Mouse (Mus musculus) left cerebral cortex, postnatal 25 days (tissue): ENCODE data around the gene Tsfm. TPM values are rescaled to one million over a fixed set of nuclear protein-coding genes. Genes with fewer than 3 reads are reported as not detected.

Source experiments
- DNase-seq, 2 experiments: peaks; one replicate each; pipeline ENCODE4 v3.0.0; 2022; ENCODE audit warnings: low spot score in 2 of 2, mixed read lengths in 1 of 2
- intact Hi-C: fragments of 180-260 bp; cut with DNase I; formaldehyde crosslinking; loops from one replicate; pipeline ENCODE4 v1.15.1; 2025
- total RNA-seq, 2 experiments: library from RNA; stranded (reverse); gene quantifications; 2 replicates each; pipeline ENCODE4 v1.2.3; 2021

The Tsfm gene
- total RNA-seq, 2 experiments from 2014 or later: 30.1 to 37.1 TPM

DNA sequence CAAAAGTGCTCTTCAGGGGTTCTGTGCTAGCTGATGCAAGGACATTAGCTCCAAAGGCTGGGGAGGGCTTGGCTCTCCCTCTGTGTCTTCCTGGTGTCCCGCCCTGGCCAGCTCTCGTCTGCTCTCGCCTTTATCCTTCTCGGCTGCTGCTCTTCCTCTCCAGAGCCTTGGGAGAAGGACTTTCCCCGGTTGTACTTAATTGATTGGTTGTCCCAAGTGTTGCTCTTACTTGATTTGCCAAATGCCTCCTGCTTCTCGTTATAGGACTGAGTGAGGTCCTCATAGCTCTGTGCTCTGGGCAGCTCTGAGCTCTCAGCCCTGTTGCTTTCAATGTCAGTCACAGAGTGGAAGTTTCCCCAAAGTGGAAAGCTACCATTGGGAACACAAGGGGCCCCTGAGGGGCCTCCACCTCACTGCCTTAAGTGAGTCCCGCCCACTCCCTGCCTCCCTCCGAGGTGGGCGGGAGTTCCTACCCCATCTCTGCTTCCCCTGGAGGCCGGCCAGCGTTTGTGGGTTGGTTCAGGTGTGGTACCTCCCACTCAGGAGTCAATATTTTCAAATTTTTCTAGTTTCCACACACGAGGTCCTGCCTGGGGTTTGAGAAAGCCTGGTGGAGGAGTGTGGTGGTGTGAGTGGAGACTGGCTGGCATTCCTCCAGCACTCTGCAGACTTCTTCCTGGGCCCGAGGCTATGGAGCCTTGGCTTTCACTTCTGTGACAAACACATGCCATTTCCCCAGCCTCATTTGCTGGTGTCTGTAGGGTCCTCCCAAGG is 33.1 kb downstream of the Tsfm start:
- intact Hi-C loops: no loop called here
- no peak for DNase-seq

GRCm38 (mm10) chr10:126993621-126994020 is 37.0 kb downstream of the Tsfm start:
- no peak for DNase-seq
- intact Hi-C loops: loop anchor here (5.0 kb wide), 1 partner anchor 39 kb away; the partner anchor contains the start of gene Tsfm

- no peak for DNase-seq
- intact Hi-C loops: loop anchor here (5.0 kb wide), 1 partner anchor 41 kb away; the partner anchor contains the start of gene Tsfm
Measured at GRCm38 (mm10) chr10:126991676-126992075, 39.0 kb downstream of the Tsfm start.

GRCm38 (mm10) chr10:126990313-126991056 is 40.2 kb downstream of the Tsfm start:
- intact Hi-C loops: loop anchor here (1.0 to 5.0 kb wide), 2 partner anchors 42 to 71 kb away; partner anchors contain the start of gene Tsfm
- peak; percentile 84 to 86 for DNase-seq

DNA sequence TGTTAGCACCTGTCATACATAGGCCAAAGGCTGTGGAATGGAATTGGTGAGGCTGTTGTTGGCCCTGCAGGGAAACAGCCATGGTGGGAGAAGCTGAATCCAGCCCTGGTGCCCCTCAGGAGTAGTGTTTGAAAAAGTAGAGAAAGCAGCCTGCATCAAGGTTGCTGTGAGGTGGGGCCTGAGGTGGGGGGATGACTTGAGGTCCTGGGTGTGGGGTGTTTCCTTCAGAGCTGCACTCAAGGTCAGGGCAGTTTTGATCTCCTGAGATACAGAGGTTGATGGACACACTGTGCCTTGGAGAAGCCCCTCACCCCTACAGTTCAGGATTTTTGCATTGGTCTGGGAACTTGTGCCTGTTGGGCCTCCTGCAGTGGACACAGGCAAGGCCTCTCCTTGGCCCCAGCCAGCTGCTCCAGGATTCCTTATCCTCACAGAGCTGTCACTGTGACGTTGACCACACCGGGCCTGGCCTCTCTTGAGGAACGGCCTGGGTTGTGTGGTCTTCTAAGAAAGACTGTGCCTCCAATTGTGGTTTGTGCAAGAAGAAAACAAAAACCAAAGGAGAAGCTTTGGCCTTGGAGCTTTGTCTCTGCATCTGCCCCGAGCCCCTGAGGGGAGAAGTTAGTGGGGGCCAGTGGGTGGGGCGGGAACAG is 42.0 kb downstream of the Tsfm start:
- intact Hi-C loops: no loop called here
- no peak for DNase-seq

- intact Hi-C loops: no loop called here
- no peak for DNase-seq
Measured at GRCm38 (mm10) chr10:126987183-126988118, 43.2 kb downstream of the Tsfm start.

DNA sequence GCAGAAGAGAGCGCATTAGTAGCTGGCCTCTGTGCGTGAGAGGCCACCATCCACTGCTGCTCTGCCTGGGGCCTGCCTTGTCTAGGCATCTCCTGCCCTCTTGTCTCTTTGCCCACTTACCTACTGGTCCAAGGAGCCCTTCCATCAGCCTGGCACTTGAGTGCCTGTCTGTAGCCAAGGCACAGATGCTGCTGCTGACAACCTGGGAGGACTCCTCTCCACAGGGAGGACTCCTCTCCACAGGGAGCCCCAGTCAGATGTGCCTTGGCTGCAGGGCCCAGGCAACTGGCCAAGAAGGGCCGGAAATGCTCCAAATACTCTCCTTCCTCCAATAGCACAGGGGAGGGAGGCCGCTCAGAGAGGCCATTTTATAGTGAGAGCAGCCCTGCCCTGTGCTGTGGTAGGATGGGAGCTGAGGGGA is 44.1 kb downstream of the Tsfm start:
- intact Hi-C loops: no loop called here
- DNase-seq: peak; percentile 64 to 69

- intact Hi-C loops: no loop called here
- no peak for DNase-seq
Measured at GRCm38 (mm10) chr10:126985579-126985978, 45.1 kb downstream of the Tsfm start.

DNA sequence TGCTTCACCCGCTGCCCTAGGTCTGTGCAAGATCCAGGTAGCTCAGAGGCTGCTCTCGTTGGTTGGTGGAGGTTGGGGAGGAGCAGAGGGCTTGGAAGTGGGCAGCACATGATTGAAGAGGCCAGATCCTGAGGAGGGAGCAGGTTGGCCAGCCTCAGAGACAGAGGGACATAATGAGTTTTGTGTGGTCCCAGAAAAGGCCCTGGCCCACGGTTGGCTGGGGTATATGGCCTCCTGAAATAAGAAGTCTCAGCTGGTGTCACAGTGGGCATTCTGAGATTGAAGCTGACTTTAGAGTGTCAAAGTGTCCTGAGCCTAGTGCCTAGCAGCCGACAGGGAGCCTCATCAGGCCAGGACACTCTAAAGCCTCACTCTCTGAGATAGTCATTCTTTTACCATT is 45.5 kb downstream of the Tsfm start:
- intact Hi-C loops: no loop called here
- DNase-seq: no peak

DNA sequence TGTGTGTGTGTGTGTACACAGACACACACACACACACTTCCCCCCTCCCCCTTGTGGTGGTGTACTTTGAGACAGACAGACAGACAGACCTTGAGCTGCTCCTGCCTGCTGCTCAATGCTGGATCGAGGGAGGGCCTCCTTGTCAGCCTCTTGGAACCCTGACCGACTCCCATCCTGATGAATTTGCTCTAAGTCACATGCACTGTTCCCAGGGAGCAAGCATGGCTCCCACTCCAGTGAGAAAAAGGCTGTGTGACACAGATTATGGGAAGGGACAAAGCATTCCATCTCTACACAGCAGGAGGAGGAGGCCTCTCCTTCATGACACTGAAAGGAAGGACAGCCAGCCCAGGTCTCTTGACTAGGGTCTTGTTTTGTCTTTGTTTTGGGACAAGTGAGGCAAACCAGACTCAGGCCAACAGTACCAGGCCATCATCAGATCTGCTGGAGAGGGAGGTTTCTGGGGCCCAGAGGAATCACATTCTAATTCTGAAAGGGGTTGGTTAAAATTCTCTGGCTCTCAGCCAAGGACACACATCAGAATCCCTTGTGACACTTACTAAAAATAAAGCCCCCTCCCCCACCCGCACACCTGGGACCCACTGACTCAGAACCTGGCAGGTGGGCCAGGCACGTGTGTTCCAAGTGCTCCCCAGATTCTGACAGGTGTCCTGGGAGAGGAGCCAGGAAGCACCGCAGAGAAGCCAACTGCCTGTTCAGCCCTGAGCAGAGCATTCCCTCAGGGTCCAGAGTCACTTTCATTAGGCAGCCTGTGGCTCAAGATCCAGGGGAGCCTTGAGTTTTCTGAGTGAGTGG is 46.2 kb downstream of the Tsfm start:
- intact Hi-C loops: no loop called here
- no peak for DNase-seq

- no peak for DNase-seq
Measured at GRCm38 (mm10) chr10:126983193-126983725, 47.4 kb downstream of the Tsfm start.

GRCm38 (mm10) chr10:126981746-126982145 is 48.9 kb downstream of the Tsfm start:
- intact Hi-C loops: no loop called here
- DNase-seq: no peak

More at GRCm38 (mm10) chr10:126983193-126983725, 47.4 kb downstream of the Tsfm start:
- intact Hi-C loops: no loop called here

DNA sequence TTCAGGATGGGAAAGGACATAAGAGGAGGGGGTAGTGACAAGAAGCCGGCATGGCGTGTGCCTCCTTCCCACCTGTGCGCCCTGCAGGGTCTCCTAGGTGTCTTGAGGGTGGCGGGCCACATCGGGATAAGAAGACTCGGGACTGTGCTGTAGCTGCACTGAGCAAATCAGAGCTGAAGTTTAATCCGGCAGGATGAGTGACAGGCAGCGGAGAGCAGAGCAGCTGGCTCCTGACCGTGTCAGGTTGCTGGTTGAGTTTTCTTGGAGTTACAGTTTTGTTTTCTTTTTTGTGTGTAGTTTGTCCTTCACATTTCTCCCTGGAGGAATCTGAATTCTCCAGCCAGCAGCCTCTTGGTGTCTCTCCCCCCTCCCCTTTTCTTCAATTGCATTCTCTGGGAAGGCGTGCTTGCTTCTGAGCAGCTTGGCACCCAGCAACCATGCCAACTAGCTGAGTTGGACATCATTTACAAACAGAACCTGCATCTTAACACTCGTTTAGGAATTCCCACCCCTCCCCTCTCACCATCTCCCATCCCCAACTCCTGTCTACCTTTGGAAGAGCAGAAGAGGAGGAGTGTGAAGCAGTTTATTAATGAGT is 49.6 kb downstream of the Tsfm start:
- intact Hi-C loops: no loop called here
- peak in 1 of 2 experiments; percentile 35 for DNase-seq

- peak; percentile 54 to 58 for DNase-seq
- intact Hi-C loops: no loop called here
Measured at GRCm38 (mm10) chr10:126980221-126980932, 50.3 kb downstream of the Tsfm start.

DNA sequence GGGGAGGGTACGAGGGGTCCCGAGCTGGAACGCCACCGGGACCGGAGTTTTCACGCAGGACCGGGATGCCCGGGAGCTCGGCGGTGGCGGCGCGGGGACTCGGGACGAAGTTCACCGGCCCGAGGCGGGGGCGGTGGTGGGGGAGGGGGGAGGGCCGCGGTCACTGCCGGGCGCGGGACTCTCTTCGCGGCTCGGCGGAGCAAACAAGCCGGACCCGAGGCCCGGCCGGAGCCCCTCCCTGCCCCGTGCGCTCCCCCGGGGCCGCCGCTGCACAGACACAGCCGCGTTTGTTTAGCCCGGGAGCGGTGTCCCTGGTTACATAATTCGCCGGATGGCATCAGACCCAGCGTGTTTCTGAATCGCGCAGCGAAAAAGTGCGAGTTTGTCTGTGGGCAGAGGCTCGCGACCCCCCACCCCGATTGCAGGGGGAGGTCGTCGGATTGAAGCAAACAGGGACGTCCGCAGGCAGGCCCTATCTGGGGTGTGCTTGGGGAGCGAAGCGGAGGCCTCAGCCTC is 50.9 kb downstream of the Tsfm start:
- intact Hi-C loops: loop anchor here (2.0 kb wide), 1 partner anchor 23 kb away; no protein-coding TSS in a partner anchor
- DNase-seq: peak; percentile 54 to 56

DNA sequence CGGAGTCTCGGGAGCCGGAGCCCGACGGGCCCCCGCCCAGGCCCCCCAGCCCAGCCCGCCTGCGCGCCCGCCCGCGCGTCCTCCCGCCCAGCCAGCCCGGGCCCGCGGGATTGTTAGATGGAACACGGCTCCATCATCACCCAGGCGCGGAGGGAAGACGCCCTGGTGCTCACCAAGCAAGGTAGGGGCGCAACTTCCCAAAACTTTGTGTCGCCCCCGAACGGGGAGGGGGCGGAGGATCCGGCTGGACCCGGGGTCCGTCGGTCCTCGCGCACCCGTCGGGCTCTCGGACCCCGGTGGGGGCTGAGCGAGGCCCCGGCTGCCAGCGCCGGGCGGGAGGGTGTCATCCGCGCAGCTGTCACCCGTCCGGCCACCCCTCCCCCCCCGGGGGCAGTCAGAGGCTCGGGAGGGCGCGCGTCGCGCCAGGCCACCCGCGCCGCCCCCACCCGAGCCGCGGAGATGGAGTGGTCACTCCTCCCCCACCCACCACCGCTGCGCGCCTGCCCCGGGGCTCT is 51.5 kb downstream of the Tsfm start:
- DNase-seq: peak in 1 of 2 experiments; percentile 49
- intact Hi-C loops: loop anchor here (2.0 kb wide), 1 partner anchor 22 kb away; no protein-coding TSS in a partner anchor
